Mouse (Mus musculus): ENCODE measurements around the gene Arid4a.
"Not testable (repeated sequence)": the region's sequence is repeated elsewhere in the genome, so short reads cannot be mapped to it uniquely, and the experiment has no call there.

Gene Arid4a

DNA sequence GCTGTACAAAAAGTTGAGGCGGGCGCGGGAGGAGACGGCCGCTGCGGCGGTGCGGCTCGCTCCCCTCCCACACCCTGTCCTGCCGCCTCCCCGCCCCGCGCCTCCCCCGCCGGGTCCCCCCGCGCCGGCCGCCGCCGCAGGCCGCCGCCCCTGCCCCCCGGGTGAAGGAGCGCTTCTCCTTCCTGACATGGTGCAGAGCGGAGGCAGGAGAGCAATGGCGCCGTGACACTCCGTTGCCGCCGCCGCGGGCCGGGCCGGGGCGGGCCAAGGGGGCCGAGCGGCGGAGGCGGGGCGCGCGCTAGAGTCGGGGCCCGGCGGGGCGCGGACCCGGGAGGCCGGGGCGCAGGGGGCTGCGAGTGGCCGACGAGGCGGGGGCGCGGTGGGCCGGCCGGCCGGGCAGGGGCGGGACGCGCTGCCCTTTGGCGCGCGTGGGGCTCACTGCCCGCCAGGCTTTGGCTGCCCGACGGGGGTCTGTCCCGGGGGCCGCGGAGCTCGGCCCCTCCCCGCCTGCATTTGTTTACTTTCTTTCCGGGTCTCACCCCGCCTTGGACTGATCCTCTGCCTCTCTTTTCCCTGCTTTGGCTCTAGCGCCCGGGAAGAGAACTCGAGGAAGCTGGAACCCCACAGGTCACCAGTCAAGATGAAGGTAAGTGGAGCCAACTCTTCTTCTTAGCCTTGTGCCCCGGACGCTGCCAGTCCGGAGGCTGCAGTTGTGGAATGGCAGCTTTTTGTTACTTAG lies 882 bp downstream of the Arid4a start:
- peak; percentile 53 to 57 for DNase-seq

DNA sequence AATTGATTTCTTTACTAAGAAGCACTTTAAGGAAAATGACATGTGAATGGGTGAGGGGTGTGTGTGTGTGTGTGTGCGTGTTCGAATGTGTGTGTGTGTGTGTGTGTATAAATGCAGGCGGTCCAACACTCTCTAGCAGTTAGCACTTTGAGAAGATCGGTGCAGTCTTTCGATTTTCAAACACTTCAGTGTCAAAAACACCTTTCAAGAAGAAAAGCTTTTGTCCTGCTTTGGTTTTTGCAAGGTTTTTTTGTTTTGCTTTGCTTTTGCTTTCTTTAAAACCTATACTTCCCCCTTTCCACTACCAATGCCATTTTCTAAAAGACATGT lies 1.4 kb downstream of the Arid4a start:
- no peak for DNase-seq

DNA sequence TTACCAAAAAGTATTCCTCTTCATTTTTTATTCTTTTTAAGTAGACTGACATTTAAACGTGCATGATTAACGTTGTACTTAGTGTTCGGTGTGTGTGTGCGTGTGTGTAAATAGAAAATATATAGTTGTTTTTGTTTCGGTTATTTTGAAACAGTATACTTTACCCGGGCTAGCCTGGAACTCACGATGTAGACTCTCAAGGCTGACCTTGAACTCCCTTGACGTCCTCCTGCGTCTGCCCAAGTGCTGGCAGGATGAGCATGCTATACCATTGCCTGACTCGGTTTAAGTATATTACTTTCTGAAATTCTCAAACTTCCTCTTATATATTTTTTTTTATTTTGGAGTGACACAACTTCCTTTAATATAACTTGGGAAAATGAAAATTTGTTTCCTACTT lies 2.0 kb downstream of the Arid4a start:
- DNase-seq = no peak

GRCm38 (mm10) chr12:71019211-71019610 lies 3.4 kb downstream of the Arid4a start:
- peak; percentile 75 to 81 for DNase-seq

DNA sequence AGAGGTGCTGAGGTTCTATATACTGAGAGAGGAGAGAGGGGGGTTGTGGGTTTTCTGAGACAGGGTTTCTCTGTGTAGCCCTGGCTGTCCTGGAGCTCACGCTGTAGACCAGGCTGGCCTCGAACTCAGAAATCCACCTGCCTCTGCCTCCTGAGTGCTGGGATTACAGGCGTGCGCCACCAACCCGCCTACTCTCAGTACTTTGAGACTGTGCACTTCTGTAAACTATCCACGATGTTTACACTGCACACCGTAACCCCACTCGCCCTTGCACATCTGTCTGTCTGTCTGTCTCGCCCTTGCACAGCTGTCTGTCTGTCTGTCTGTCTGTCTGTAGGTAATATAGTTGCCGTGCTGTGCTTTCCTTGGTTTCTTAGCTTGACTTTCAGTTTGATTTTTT lies 8.6 kb downstream of the Arid4a start:
- no peak for DNase-seq

DNA sequence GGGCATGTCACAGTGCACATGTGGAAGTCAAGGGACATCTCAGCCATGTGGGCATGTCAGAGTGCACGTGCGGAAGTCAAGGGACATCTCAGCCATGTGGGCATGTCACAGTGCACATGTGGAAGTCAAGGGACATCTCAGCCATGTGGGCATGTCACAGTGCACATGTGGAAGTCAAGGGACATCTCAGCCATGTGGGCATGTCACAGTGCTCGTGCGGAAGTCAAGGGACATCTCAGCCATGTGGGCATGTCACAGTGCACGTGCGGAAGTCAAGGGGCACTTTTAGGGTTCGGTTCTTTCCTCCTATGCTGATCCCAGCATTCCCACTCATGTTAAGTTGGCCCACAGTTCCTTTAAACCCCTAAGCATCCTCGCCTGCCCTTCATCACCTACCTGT lies 12.5 kb downstream of the Arid4a start:
- DNase-seq = not testable (repeated sequence)

DNA sequence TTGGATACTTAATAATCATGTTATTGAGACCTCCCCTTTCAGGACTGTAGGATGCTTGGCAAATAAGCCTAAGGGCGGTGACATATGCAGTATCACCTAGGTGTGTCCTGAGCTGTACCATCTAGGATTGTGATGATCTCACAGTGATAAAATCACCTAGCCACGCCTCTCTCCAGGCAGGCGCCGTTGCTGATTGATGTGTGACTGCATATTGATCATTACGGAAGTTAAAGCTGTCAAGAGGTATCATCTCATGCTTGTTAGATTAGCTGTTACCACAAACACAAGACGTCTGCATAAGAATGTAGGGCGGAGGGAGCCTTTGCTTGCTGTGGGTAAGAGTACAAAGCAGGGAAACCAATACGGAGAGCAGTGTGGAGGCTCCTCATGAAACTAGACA lies 14.5 kb downstream of the Arid4a start:
- no peak for DNase-seq

- no peak for DNase-seq
Measured at GRCm38 (mm10) chr12:71030722-71031121, 14.9 kb downstream of the Arid4a start.

GRCm38 (mm10) chr12:71035826-71036225 lies 20.0 kb downstream of the Arid4a start:
- no peak for DNase-seq

GRCm38 (mm10) chr12:71036729-71037404 lies 21.1 kb downstream of the Arid4a start:
- no peak for DNase-seq

- peak in 1 of 2 experiments; percentile 7 for DNase-seq
Measured at GRCm38 (mm10) chr12:71040462-71040861, 24.7 kb downstream of the Arid4a start.

DNA sequence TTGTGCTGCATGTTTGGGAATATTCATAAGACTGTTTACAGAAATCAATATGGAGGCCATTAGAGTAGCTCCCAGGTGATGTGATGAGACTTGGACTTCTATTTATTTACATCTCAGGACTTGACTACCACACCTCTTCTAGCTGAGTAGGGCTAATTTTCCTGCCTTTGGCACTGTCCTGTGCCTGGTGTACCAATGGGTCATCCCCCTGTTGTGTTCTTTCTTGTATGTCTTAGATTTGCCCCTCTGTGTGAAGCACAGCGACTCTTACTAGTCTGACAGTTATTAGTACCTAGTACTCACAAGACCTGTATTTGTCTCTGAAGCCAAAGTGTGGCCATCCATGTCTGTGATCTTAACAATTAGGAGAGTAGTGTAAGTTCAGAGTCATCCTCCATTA lies 26.7 kb downstream of the Arid4a start:
- DNase-seq = no peak

GRCm38 (mm10) chr12:71043571-71043970 lies 27.8 kb downstream of the Arid4a start:
- no peak for DNase-seq

- DNase-seq = no peak
Measured at GRCm38 (mm10) chr12:71044488-71044887, 28.7 kb downstream of the Arid4a start.

DNA sequence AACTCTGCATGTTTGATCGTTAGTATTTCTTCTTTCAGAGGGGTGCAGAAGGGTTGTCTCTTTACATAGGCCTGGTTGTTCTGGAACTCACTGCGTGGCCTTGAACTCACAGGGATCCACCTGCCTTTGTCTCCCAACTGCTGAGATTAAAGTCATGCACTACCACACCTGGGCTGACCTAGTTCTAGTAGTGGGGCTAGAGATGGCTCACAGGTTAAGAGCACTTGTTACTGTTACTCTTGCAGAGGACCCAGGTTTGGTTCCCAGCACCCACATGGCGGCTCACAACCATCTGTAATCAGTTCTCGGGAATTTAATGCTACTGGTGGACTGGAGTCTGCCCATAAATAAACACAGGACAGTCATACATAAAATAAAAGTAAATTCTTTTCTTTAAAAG lies 30.7 kb downstream of the Arid4a start:
- no peak for DNase-seq

GRCm38 (mm10) chr12:71047473-71048078 lies 31.8 kb downstream of the Arid4a start:
- peak in 1 of 2 experiments; percentile 41 for DNase-seq

DNA sequence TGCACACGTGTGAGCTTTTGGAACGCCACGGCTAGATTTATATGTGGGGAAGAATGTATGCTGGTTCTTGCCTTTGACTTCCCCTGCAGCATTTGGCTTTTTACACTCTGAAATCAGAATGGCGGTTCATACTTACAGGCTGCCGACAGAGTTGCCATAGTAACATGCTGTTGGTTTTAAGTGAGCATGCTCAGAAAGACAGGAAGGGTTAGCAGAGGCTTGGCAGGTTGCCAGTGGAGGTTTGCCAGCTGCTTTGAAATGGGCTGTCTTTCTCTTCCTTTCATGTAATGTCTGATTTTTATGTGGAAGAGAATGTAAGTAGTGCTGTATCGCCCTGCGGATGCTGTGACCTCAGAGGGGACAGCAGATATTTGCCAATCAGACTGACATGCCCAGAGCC lies 32.3 kb downstream of the Arid4a start:
- DNase-seq = peak; percentile 99 to 100

GRCm38 (mm10) chr12:71048561-71048960 lies 32.8 kb downstream of the Arid4a start:
- no peak for DNase-seq

- DNase-seq = peak; percentile 11 to 15
Measured at GRCm38 (mm10) chr12:71049596-71050265, 33.9 kb downstream of the Arid4a start.

DNA sequence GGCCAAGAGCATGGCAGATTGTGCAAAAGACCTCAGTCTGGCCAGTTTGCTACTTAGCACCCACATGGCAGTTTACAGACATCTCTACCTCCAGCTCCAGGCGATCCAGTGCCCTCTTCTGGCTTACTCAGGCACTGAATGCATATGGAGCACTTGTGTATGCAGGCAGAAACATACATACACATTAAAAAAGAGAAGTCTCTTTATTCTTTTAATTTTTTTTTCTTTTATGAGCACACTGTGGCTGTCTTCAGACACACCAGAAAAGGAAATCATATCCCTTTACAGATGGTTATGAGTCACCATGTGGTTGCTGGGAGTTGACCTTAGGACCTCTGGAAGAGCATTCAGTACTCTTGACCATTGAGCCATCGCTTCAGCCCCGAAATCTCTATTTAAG lies 35.3 kb downstream of the Arid4a start:
- DNase-seq = peak; percentile 63 to 67

DNA sequence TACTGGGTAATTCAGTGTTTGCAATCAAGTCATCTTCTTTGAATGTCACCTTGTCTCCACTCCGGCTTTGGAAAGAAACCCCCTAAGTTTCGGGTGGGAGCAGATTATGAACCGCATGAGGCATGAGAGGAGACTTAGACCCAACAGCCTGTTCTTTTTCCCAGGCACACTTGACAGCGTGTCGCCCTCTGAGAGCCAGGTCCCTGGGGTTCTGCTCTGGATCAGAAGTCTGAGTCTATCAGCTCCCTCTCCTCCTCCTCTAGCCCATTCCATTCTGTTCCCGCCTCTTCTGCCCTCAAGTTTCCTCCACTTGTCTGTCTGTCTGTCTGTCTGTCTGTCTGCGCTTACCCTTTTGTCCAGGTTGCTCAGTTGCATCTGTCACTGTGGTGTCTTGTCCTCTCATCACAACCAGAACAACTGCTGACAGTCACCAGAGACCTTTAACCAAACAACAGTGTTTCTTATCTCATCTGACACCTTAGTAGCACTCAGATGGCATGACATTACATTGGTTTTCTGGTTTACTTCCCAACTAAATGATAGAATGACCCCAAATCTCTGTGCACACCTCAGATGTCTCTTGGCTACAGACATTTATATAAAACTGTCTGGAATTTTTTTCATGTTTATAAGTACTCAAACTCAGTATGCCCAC lies 36.7 kb downstream of the Arid4a start:
- peak; percentile 23 to 40 for DNase-seq

GRCm38 (mm10) chr12:71053031-71053430 lies 37.2 kb downstream of the Arid4a start:
- peak; percentile 34 to 48 for DNase-seq

DNA sequence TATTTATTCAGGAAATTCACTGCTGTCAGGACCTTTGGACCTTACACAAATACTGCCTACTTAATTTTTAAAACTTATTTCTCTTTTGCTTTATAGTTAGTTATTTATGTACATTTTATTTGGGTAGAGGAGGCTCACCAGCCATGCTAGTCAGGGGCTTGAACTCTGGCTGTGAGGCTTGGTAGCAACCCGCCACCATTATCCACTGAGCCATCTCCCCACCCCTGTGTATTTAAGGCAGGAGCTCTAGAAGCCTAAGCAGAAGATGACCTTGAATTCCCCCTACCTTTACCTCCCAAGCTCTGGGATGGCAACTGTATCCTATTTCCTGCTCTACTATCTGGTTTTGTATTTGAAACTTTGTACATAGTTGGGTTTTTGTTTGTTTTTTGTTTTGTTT lies 37.7 kb downstream of the Arid4a start:
- no peak for DNase-seq

Data from cerebellum, postnatal 10 days (tissue).